Mouse (Mus musculus) liver, embryonic 16.5 days (tissue): ENCODE data around the gene Acp1. TPM values are rescaled to one million over a fixed set of nuclear protein-coding genes. Genes with fewer than 3 reads are reported as not detected.

Experiments used
- ATAC-seq: fragments of 200-750 bp; cut with Nextera tagmentation; 2 replicates; pipeline ENCODE4 v1.8.0; 2017; ENCODE audit warnings: low read depth, mild to moderate bottlenecking, moderate number of reproducible peaks, moderate library complexity
- H3K27ac ChIP-seq: fragments of 300-500 bp; sonication (generic); 2 replicates; pipeline ENCODE4 v1.5.1; 2014; ENCODE audit warnings: mild to moderate bottlenecking, low read length
- H3K27me3 ChIP-seq: fragments of 300-500 bp; sonication (generic); 2 replicates; pipeline ENCODE4 v1.6.1; 2014; ENCODE audit warnings: low read depth, low read length, mixed read lengths; ENCODE audit not compliant: control insufficient read depth, insufficient read depth
- H3K36me3 ChIP-seq: fragments of 300-500 bp; sonication (generic); 2 replicates; pipeline ENCODE4 v1.6.1; 2014; ENCODE audit warnings: mild to moderate bottlenecking; ENCODE audit not compliant: control insufficient read depth, insufficient read depth
- H3K4me1 ChIP-seq: fragments of 300-500 bp; sonication (generic); 2 replicates; pipeline ENCODE4 v1.6.1; 2014; ENCODE audit warnings: low read depth, low read length, mixed read lengths; ENCODE audit not compliant: control insufficient read depth
- H3K4me2 ChIP-seq: fragments of 300-500 bp; sonication (generic); 2 replicates; pipeline ENCODE4 v1.6.1; 2014; ENCODE audit warnings: low read depth, low read length, mixed read lengths
- H3K4me3 ChIP-seq: fragments of 300-500 bp; sonication (generic); 2 replicates; pipeline ENCODE4 v1.5.1; 2014; ENCODE audit warnings: low read depth, mild to moderate bottlenecking, low read length
- H3K9ac ChIP-seq: fragments of 300-500 bp; sonication (generic); 2 replicates; pipeline ENCODE4 v1.6.1; 2014; ENCODE audit warnings: low read depth, low read length
- H3K9me3 ChIP-seq: fragments of 300-500 bp; sonication (generic); replicated peaks from 2 replicates; pipeline ENCODE4 v1.6.1; 2016; ENCODE audit warnings: low read length; ENCODE audit not compliant: control insufficient read depth
- WGBS: fragments of 180-500 bp; shearing (Covaris S2); extraction: QIAGEN DNeasy Blood & Tissue Kit; methylation state at CpG from one replicate; pipeline ENCODE4 v1.1.7; 2014; ENCODE audit not compliant: insufficient replicate concordance; 5-methylcytosine and 5-hydroxymethylcytosine counted together
- polyA plus RNA-seq: library from polyadenylated mRNA; unstranded; fragments of >200 nt; fragmentation: Nextera tagmentation; extraction: Ambion mirVana; gene quantifications from 2 replicates; pipeline ENCODE4 v1.2.1, GENCODE M21; 2015

Gene Acp1
- polyA plus RNA-seq, 1 experiment from 2014 or later: 235 TPM

- Histone ChIP-seq H3K27me3 (no peaks in the 10 kb centered on the region), H3K9me3 (no peaks in the 10 kb centered on the region), H3K27ac (peak overlapping the region; percentile 86), H3K9ac (peak overlapping the region; percentile 87), H3K4me1 (peaks cover 20% of the 10 kb centered on the region), H3K4me3 (peak overlapping the region; percentile 80), H3K4me2 (peak overlapping the region; percentile 72), H3K36me3 (no peaks in the 10 kb centered on the region)
- ATAC-seq: peak; percentile 12
- under 1% methylated on average over 19 of the region's 19 CpGs for WGBS
Measured at GRCm38 (mm10) chr12:30912048-30912381, 626 bp upstream of the Acp1 start.

- Histone ChIP-seq H3K4me2 (peak overlapping the region; percentile 85), H3K4me1 (peaks cover 32% of the 10 kb centered on the region), H3K27me3 (no peaks in the 10 kb centered on the region), H3K36me3 (peaks cover 3% of the 10 kb centered on the region; the same call in 1 of the 2 replicates), H3K4me3 (peak overlapping the region; percentile 80), H3K9me3 (no peaks in the 10 kb centered on the region), H3K9ac (peak overlapping the region; percentile 87), H3K27ac (peak overlapping the region; percentile 99)
- ATAC-seq: no peak
- 8% methylated on average over 8 of the region's 8 CpGs for WGBS
Measured at GRCm38 (mm10) chr12:30910860-30911259, 529 bp downstream of the Acp1 start.

- Histone ChIP-seq H3K36me3 (peaks cover 5% of the 10 kb centered on the region), H3K9me3 (no peaks in the 10 kb centered on the region), H3K4me3 (peak overlapping the region; percentile 80), H3K27ac (peak overlapping the region; percentile 99), H3K27me3 (no peaks in the 10 kb centered on the region), H3K4me1 (peaks cover 40% of the 10 kb centered on the region), H3K4me2 (peak overlapping the region; percentile 85), H3K9ac (peak overlapping the region; percentile 87)
- ATAC-seq: peak; percentile 65
- WGBS: 26% methylated on average over 2 of the region's 2 CpGs
Measured at GRCm38 (mm10) chr12:30909881-30910280, 1.5 kb downstream of the Acp1 start.

- Histone ChIP-seq H3K36me3 (peaks cover 14% of the 10 kb centered on the region), H3K9me3 (no peaks in the 10 kb centered on the region), H3K4me3 (peak overlapping the region; percentile 80), H3K27me3 (no peaks in the 10 kb centered on the region), H3K4me1 (peaks cover 41% of the 10 kb centered on the region), H3K27ac (peak overlapping the region; percentile 99), H3K4me2 (peak overlapping the region; percentile 85), H3K9ac (peak overlapping the region; percentile 87)
- peak; percentile 80 for ATAC-seq
- 15% methylated on average over 1 of the region's 1 CpGs for WGBS
Measured at GRCm38 (mm10) chr12:30908658-30909057, 2.7 kb downstream of the Acp1 start.

GRCm38 (mm10) chr12:30897039-30897438 lies 14.3 kb downstream of the Acp1 start:
- peak overlapping the region; percentile 62 for H3K27ac ChIP-seq
- peaks cover 41% of the 10 kb centered on the region for H3K36me3 ChIP-seq

GRCm38 (mm10) chr12:30891438-30891837 lies 20.0 kb downstream of the Acp1 start:
- Histone ChIP-seq H3K36me3 (peaks cover 18% of the 10 kb centered on the region), H3K4me2 (no peak overlapping the region), H3K4me1 (peaks cover 6% of the 10 kb centered on the region), H3K27me3 (peaks cover 7% of the 10 kb centered on the region), H3K4me3 (no peak overlapping the region), H3K9me3 (no peaks in the 10 kb centered on the region), H3K27ac (no peak overlapping the region), H3K9ac (no peak overlapping the region)
- ATAC-seq: no peak
- WGBS: 86% methylated on average over 7 of the region's 7 CpGs

More at GRCm38 (mm10) chr12:30897039-30897438, 14.3 kb downstream of the Acp1 start:
- Histone ChIP-seq H3K4me2 (peak overlapping the region; percentile 10; the same call in 1 of the 2 replicates), H3K4me1 (peaks cover 17% of the 10 kb centered on the region), H3K27me3 (no peaks in the 10 kb centered on the region), H3K4me3 (no peak overlapping the region), H3K9me3 (no peaks in the 10 kb centered on the region), H3K9ac (peak overlapping the region; percentile 1; the same call in 1 of the 2 replicates)
- ATAC-seq: peak; percentile 96
- 20% methylated on average over 4 of the region's 4 CpGs for WGBS

- Histone ChIP-seq H3K4me3 (no peak overlapping the region), H3K27me3 (peaks cover 20% of the 10 kb centered on the region), H3K36me3 (peaks cover 11% of the 10 kb centered on the region), H3K27ac (no peak overlapping the region), H3K4me2 (no peak overlapping the region), H3K9me3 (no peaks in the 10 kb centered on the region), H3K4me1 (peaks cover 6% of the 10 kb centered on the region), H3K9ac (no peak overlapping the region)
- WGBS: 33% methylated on average over 5 of the region's 5 CpGs
- peak; percentile 35; the same call in 1 of the 2 replicates for ATAC-seq
Measured at GRCm38 (mm10) chr12:30890067-30890466, 21.3 kb downstream of the Acp1 start.

- Histone ChIP-seq H3K36me3 (no peaks in the 10 kb centered on the region; the same call in 1 of the 2 replicates), H3K9me3 (no peaks in the 10 kb centered on the region), H3K27ac (no peak overlapping the region), H3K4me1 (peaks cover 6% of the 10 kb centered on the region), H3K9ac (no peak overlapping the region), H3K4me3 (no peak overlapping the region), H3K4me2 (no peak overlapping the region), H3K27me3 (peaks cover 40% of the 10 kb centered on the region)
- peak; percentile 90 for ATAC-seq
- WGBS: 46% methylated on average over 4 of the region's 4 CpGs
Measured at GRCm38 (mm10) chr12:30888003-30888402, 23.4 kb downstream of the Acp1 start.

GRCm38 (mm10) chr12:30885891-30886290 lies 25.5 kb downstream of the Acp1 start:
- Histone ChIP-seq H3K9me3 (no peaks in the 10 kb centered on the region), H3K4me3 (no peak overlapping the region), H3K36me3 (no peaks in the 10 kb centered on the region), H3K27me3 (peaks cover 54% of the 10 kb centered on the region), H3K27ac (no peak overlapping the region), H3K4me1 (peaks cover 6% of the 10 kb centered on the region), H3K4me2 (no peak overlapping the region), H3K9ac (no peak overlapping the region)
- 65% methylated on average over 6 of the region's 6 CpGs for whole genome bisulfite sequencing
- ATAC-seq: no peak
